8 mouse cellular contexts compared by ENCODE assay signal in genomic region chr17:6783006-6783661, GRCm38 (mm10). TPM values are rescaled to one million over a fixed set of nuclear protein-coding genes. Genes with fewer than 3 reads are reported as not detected.
DNase-seq lines count a peak whose midpoint lies in the region; ATAC-seq and TF ChIP-seq lines count a peak whose summit lies in the region.

No protein-coding gene starts in this region.

- peak; percentile 2 for ATAC-seq in CD4-positive, CD25-positive, alpha-beta regulatory T cell, adult 4 months
- peak; percentile 68 for ATAC-seq in embryonic facial prominence, embryonic 11.5 days (replicated peaks; ENCODE audit: insufficient number of reproducible peaks, low FRiP score, low TSS enrichment, low read depth)
- peak; percentile 42 for ATAC-seq in heart, embryonic 13.5 days (ENCODE audit: extremely low read depth, insufficient number of reproducible peaks, low FRiP score, low TSS enrichment)
- peak; percentile 66 for ATAC-seq in kidney, postnatal 0 days (replicated peaks; ENCODE audit: low FRiP score, low read depth)
- peak; percentile 16 for ATAC-seq in megakaryocyte, adult 5-6 weeks (ENCODE audit: poor library complexity, severe bottlenecking)

- H3K4me3 ChIP-seq in embryonic facial prominence, embryonic 11.5 days (ENCODE audit: low read depth, low read length), result peak overlapping the region; percentile 82
- peak overlapping the region; percentile 88 for H3K4me3 ChIP-seq in heart, embryonic 13.5 days
- H3K4me3 ChIP-seq in kidney, postnatal 0 days (replicated peaks; ENCODE audit: low read depth, low read length), result peak overlapping the region; percentile 88
- peak overlapping the region; percentile 87 for H3K4me3 ChIP-seq in small intestine, adult 2 months (ENCODE audit: low read depth, low read length)

- WGBS in embryonic facial prominence, embryonic 11.5 days, result under 1% methylated on average over 52 of the region's 58 CpGs
- under 1% methylated on average over 46 of the region's 58 CpGs for WGBS in heart, embryonic 13.5 days
- under 1% methylated on average over 55 of the region's 58 CpGs for WGBS in kidney, postnatal 0 days
- WGBS in small intestine, adult 2 months, result 1% methylated on average over 58 of the region's 58 CpGs

- peaks cover 8% of the 10 kb centered on the region for H3K27me3 ChIP-seq in embryonic facial prominence, embryonic 11.5 days (ENCODE audit: control insufficient read depth, insufficient read depth, low read length)
- no peaks in the 10 kb centered on the region for H3K27me3 ChIP-seq in heart, embryonic 13.5 days (replicated peaks)
- H3K27me3 ChIP-seq in kidney, postnatal 0 days (ENCODE audit: insufficient read depth, low read length), result no peaks in the 10 kb centered on the region
- H3K27me3 ChIP-seq in small intestine, adult 2 months (ENCODE audit: control insufficient read depth, insufficient read depth, low read length), result no peaks in the 10 kb centered on the region

- H3K36me3 ChIP-seq in embryonic facial prominence, embryonic 11.5 days (replicated peaks; ENCODE audit: control insufficient read depth, insufficient read depth, low read depth, low read length), result no peaks in the 10 kb centered on the region
- H3K36me3 ChIP-seq in heart, embryonic 13.5 days, result no peaks in the 10 kb centered on the region
- H3K36me3 ChIP-seq in kidney, postnatal 0 days (ENCODE audit: insufficient read depth, low read length), result no peaks in the 10 kb centered on the region
- H3K36me3 ChIP-seq in small intestine, adult 2 months (ENCODE audit: control insufficient read depth, insufficient read depth, low read length), result peaks cover 16% of the 10 kb centered on the region

- intact Hi-C loops in left cerebral cortex, postnatal 25 days (cut with DNase I), result loop anchor here (2.0 to 5.0 kb wide), 3 partner anchors 44 to 109 kb away; no protein-coding TSS in a partner anchor

- TF ChIP-seq POLR2A in small intestine, adult 2 months (IDR thresholded peaks at IDR 0.05; ENCODE audit: low read depth, low read length), result no peak

- DNase-seq in adrenal gland, adult 2 months, result peak; percentile 71
- peak; percentile 68 for DNase-seq in embryonic facial prominence, embryonic 11.5 days (ENCODE audit: low spot score)
- peak; percentile 67 for DNase-seq in kidney, postnatal 0 days (ENCODE audit: low spot score)
- DNase-seq in left cerebral cortex, postnatal 25 days (ENCODE audit: low spot score in 2 of 2), result no peak

- TF ChIP-seq CTCF in kidney, postnatal 0 days (IDR thresholded peaks at IDR 0.05; ENCODE audit: low read depth), result no peak
- no peak for TF ChIP-seq CTCF in small intestine, adult 2 months (IDR thresholded peaks at IDR 0.05; ENCODE audit: extremely low read depth, insufficient read length, insufficient replicate concordance, low read depth, low read length)

- no peak overlapping the region for H3K27ac ChIP-seq in embryonic facial prominence, embryonic 11.5 days (replicated peaks; ENCODE audit: low read depth, low read length)
- peak overlapping the region; percentile 91 for H3K27ac ChIP-seq in heart, embryonic 13.5 days (replicated peaks)
- peak overlapping the region; percentile 95 for H3K27ac ChIP-seq in kidney, postnatal 0 days
- H3K27ac ChIP-seq in small intestine, adult 2 months (ENCODE audit: insufficient read depth, low read depth, low read length), result peak overlapping the region; percentile 77

- H3K4me2 ChIP-seq in embryonic facial prominence, embryonic 11.5 days (ENCODE audit: low read depth, low read length), result peak overlapping the region; percentile 94
- H3K4me2 ChIP-seq in heart, embryonic 13.5 days, result peak overlapping the region; percentile 93
- H3K4me2 ChIP-seq in kidney, postnatal 0 days (ENCODE audit: low read length), result peak overlapping the region; percentile 87

- peak overlapping the region; percentile 82 for H3K9ac ChIP-seq in embryonic facial prominence, embryonic 11.5 days (replicated peaks; ENCODE audit: low read length)
- H3K9ac ChIP-seq in heart, embryonic 13.5 days, result peak overlapping the region; percentile 96
- peak overlapping the region; percentile 91 for H3K9ac ChIP-seq in kidney, postnatal 0 days (ENCODE audit: low read depth, low read length)

- no peaks in the 10 kb centered on the region for H3K4me1 ChIP-seq in embryonic facial prominence, embryonic 11.5 days (ENCODE audit: control insufficient read depth, insufficient read depth, low read length)
- H3K4me1 ChIP-seq in heart, embryonic 13.5 days, result peaks cover 39% of the 10 kb centered on the region
- H3K4me1 ChIP-seq in kidney, postnatal 0 days (replicated peaks; ENCODE audit: insufficient read depth, low read length), result no peaks in the 10 kb centered on the region; the same call in none of the 2 replicates
- peaks cover 2% of the 10 kb centered on the region; the same call in 1 of the 2 replicates for H3K4me1 ChIP-seq in small intestine, adult 2 months (ENCODE audit: control insufficient read depth, insufficient read depth, insufficient read length, low read length)

- no peaks in the 10 kb centered on the region for H3K9me3 ChIP-seq in embryonic facial prominence, embryonic 11.5 days (replicated peaks; ENCODE audit: control insufficient read depth, low read length)
- no peaks in the 10 kb centered on the region for H3K9me3 ChIP-seq in heart, embryonic 13.5 days
- no peaks in the 10 kb centered on the region for H3K9me3 ChIP-seq in kidney, postnatal 0 days (replicated peaks; ENCODE audit: low read length)

RNA-seq across cellular contexts. Expression of gene Ezr, which starts 0.6 kb away (rescaled TPM):
- polyA plus RNA-seq in CD4-positive, CD25-positive, alpha-beta regulatory T cell, adult 4 months (2017; shearing (Covaris generic)), result 100 to 1,000 TPM; 110 to 136 TPM
- 10 to 100 TPM; 23.2 to 27.3 TPM for total RNA-seq in adrenal gland, adult 2 months (2021)
- polyA plus RNA-seq in adrenal gland, adult 2 months (2012; rRNA removed), result 5.6 and 6.2 TPM in 2 replicates
- 45.4 and 46.9 TPM in 2 replicates for polyA plus RNA-seq in embryonic facial prominence, embryonic 11.5 days (2014; fragmentation: Nextera tagmentation; extraction: Ambion mirVana)
- polyA plus RNA-seq in heart, embryonic 13.5 days (2015; fragmentation: Nextera tagmentation; extraction: Ambion mirVana), result 103 and 105 TPM in 2 replicates
- 281 and 313 TPM in 2 replicates for polyA plus RNA-seq in kidney, postnatal 0 days (2015; fragmentation: Nextera tagmentation; extraction: Ambion mirVana)
- total RNA-seq in megakaryocyte, adult 5-6 weeks (2015), result 45.8 and 49.8 TPM in 2 replicates
- total RNA-seq in megakaryocyte, adult 5-6 weeks (2017), result 130 and 175 TPM in 2 replicates
- 95.0 and 368 TPM in 2 replicates for polyA plus RNA-seq in small intestine, adult 2 months (2012; rRNA removed)
- total RNA-seq in left cerebral cortex, postnatal 25 days (2021), result 10 to 100 TPM; 44.7 to 55.6 TPM

Comparison
In these comparisons a context has a peak if more than half of its experiments do, and no peak if none do; other contexts are left out.
1. ATAC-seq: peak in every context shown above with its lines; median percentile 68 in embryonic facial prominence, embryonic 11.5 days; 66 in kidney, postnatal 0 days; 42 in heart, embryonic 13.5 days; 16 in megakaryocyte, adult 5-6 weeks; 2 in CD4-positive, CD25-positive, alpha-beta regulatory T cell, adult 4 months.
2. DNase-seq: peak in adrenal gland, adult 2 months (single experiment), embryonic facial prominence, embryonic 11.5 days (single experiment) and kidney, postnatal 0 days (single experiment); none in left cerebral cortex, postnatal 25 days (0 of 2).
3. Peak in every context shown above with its lines, with median percentiles within 50 percentile points of each other: H3K4me2 ChIP-seq, H3K4me3 ChIP-seq and H3K9ac ChIP-seq.